9 mouse cellular contexts compared by ENCODE assay signal in the genomic region with DNA sequence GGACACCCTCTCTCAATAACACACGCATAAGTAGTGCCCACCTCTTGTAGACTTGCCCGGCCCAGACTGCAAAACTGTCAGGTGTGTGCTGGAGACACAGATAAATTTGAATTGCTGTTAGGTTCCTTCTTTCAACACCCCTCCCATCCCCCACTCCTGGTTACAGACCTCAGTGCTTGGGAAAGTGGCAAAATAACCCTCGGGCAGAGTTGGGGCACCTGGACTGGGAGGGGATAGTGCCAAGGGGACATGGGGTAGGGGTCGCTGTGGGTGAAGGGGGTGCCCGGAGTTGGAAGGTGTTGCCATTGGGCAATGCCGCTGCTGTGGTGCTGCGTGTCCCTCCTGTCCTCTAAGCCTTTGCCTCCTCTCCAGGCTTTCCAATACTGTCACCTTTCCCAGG. TPM values are rescaled to one million over a fixed set of nuclear protein-coding genes. Genes with fewer than 3 reads are reported as not detected.
DNase-seq lines count a peak whose midpoint lies in the region; ATAC-seq and TF ChIP-seq lines count a peak whose summit lies in the region.
"Had no signal": no experiment of that assay in that cellular context is flagged by ENCODE, and none has a peak within 500 bp of the region (broad histone marks: within the 10 kb centered on the region; RNA-seq: fewer than 3 reads in every experiment).

No protein-coding gene starts in this region.

- H3K4me1 ChIP-seq in liver, adult 2 months (ENCODE audit: control insufficient read depth, insufficient read depth, low read length) = peaks cover 6% of the 10 kb centered on the region; the same call in 1 of the 2 replicates
- peaks cover 12% of the 10 kb centered on the region for H3K4me1 ChIP-seq in forebrain, embryonic 12.5 days
- H3K4me1 ChIP-seq in intestine, postnatal 0 days (replicated peaks; ENCODE audit: control insufficient read depth, insufficient read depth, low read length) = peaks cover 11% of the 10 kb centered on the region
- H3K4me1 ChIP-seq in midbrain, embryonic 16.5 days (ENCODE audit: control insufficient read depth, insufficient read depth, low read length) = peaks cover 10% of the 10 kb centered on the region

- DNase-seq in liver, adult 2 months (ENCODE audit: extremely low read depth, low read depth, low spot score) = no peak
- DNase-seq in liver = no peak
- DNase-seq in right cerebral cortex, postnatal 4 days = no peak
- DNase-seq in thymus, adult 18-20 months = no peak

- no peak for TF ChIP-seq CTCF in liver, adult 2 months (IDR thresholded peaks at IDR 0.05; ENCODE audit: low read depth, low read length)
- TF ChIP-seq CTCF in intestine, postnatal 0 days (IDR thresholded peaks at IDR 0.05; ENCODE audit: low read depth) = no peak

- H3K27me3 ChIP-seq in liver, adult 2 months (ENCODE audit: control insufficient read depth, insufficient read depth, low read length) = no peaks in the 10 kb centered on the region
- H3K27me3 ChIP-seq in forebrain, embryonic 12.5 days = peaks cover 3% of the 10 kb centered on the region; the same call in 1 of the 2 replicates
- H3K27me3 ChIP-seq in intestine, postnatal 0 days (replicated peaks; ENCODE audit: control insufficient read depth, insufficient read depth, low read length) = no peaks in the 10 kb centered on the region
- H3K27me3 ChIP-seq in midbrain, embryonic 16.5 days (ENCODE audit: control insufficient read depth, insufficient read depth, low read depth, low read length) = no peaks in the 10 kb centered on the region

- peak overlapping the region; percentile 18; the same call in 1 of the 2 replicates for H3K4me3 ChIP-seq in liver, adult 2 months (ENCODE audit: insufficient read depth, low read depth, low read length)
- peak overlapping the region; percentile 59; the same call in 1 of the 2 replicates for H3K4me3 ChIP-seq in forebrain, embryonic 12.5 days (replicated peaks)
- H3K4me3 ChIP-seq in intestine, postnatal 0 days (ENCODE audit: low read depth, low read length) = peak overlapping the region; percentile 61
- H3K4me3 ChIP-seq in midbrain, embryonic 16.5 days (ENCODE audit: low read depth, low read length) = peak overlapping the region; percentile 74
- H3K4me3 ChIP-seq: myocyte had no signal

- no peaks in the 10 kb centered on the region for H3K36me3 ChIP-seq in liver, adult 2 months (ENCODE audit: control insufficient read depth, insufficient read depth, low read length)
- H3K36me3 ChIP-seq in forebrain, embryonic 12.5 days (replicated peaks) = no peaks in the 10 kb centered on the region
- H3K36me3 ChIP-seq in intestine, postnatal 0 days (ENCODE audit: control insufficient read depth, insufficient read depth) = no peaks in the 10 kb centered on the region
- H3K36me3 ChIP-seq in midbrain, embryonic 16.5 days (ENCODE audit: control insufficient read depth, insufficient read depth, low read length) = 0 out of 2 replicates have a peak, but pooled peaks cover 2% of the 10 kb centered on the region

- H3K9ac ChIP-seq in liver, adult 2 months (ENCODE audit: low read depth, low read length) = no peak overlapping the region
- 0 out of 2 replicates have a peak overlapping the region, but pooled peaks have one; percentile 84 for H3K9ac ChIP-seq in forebrain, embryonic 12.5 days
- 0 out of 2 replicates have a peak overlapping the region, but pooled peaks have one; percentile 51 for H3K9ac ChIP-seq in intestine, postnatal 0 days (ENCODE audit: low read depth, low read length)
- peak overlapping the region; percentile 92; the same call in 1 of the 2 replicates for H3K9ac ChIP-seq in midbrain, embryonic 16.5 days (ENCODE audit: low read depth, low read length)

- H3K4me2 ChIP-seq in forebrain, embryonic 12.5 days = peak overlapping the region; percentile 94
- H3K4me2 ChIP-seq in intestine, postnatal 0 days (replicated peaks; ENCODE audit: low read depth) = peak overlapping the region; percentile 98
- H3K4me2 ChIP-seq in midbrain, embryonic 16.5 days (ENCODE audit: low read length) = peak overlapping the region; percentile 77

- no peaks in the 10 kb centered on the region for H3K79me2 ChIP-seq in liver, adult 2 months (ENCODE audit: control insufficient read depth, insufficient read depth, low read length)

- H3K9me3 ChIP-seq in forebrain, embryonic 12.5 days = no peaks in the 10 kb centered on the region
- H3K9me3 ChIP-seq in intestine, postnatal 0 days (ENCODE audit: control insufficient read depth) = no peaks in the 10 kb centered on the region
- H3K9me3 ChIP-seq in midbrain, embryonic 16.5 days (replicated peaks; ENCODE audit: control insufficient read depth, low read length, poor library complexity, severe bottlenecking) = no peaks in the 10 kb centered on the region

- peak; percentile 41 for ATAC-seq in forebrain, embryonic 12.5 days (ENCODE audit: low FRiP score)
- no peak for ATAC-seq in intestine, postnatal 0 days
- peak; percentile 16 for ATAC-seq in midbrain, embryonic 16.5 days
- no peak for ATAC-seq in erythroblast, adult 5-6 weeks (replicated peaks; ENCODE audit: low FRiP score, poor library complexity, severe bottlenecking)

- H3K27ac ChIP-seq in liver, adult 2 months (replicated peaks; ENCODE audit: insufficient read depth, low read depth, low read length) = no peak overlapping the region
- no peak overlapping the region for H3K27ac ChIP-seq in forebrain, embryonic 12.5 days
- no peak overlapping the region for H3K27ac ChIP-seq in intestine, postnatal 0 days (ENCODE audit: low read depth, low read length)
- 0 out of 2 replicates have a peak overlapping the region, but pooled peaks have one; percentile 24 for H3K27ac ChIP-seq in midbrain, embryonic 16.5 days (ENCODE audit: low read length)

- TF ChIP-seq POLR2A in liver, adult 2 months (IDR thresholded peaks at IDR 0.05; ENCODE audit: extremely low read depth, insufficient read depth, low read length) = no peak

- 22% methylated on average over 7 of the region's 7 CpGs for WGBS in liver, adult 2 months
- WGBS in forebrain, embryonic 12.5 days = 19% methylated on average over 7 of the region's 7 CpGs
- WGBS in intestine, postnatal 0 days = 27% methylated on average over 7 of the region's 7 CpGs
- 14% methylated on average over 7 of the region's 7 CpGs for WGBS in midbrain, embryonic 16.5 days

RNA-seq across cellular contexts. Expression of a gene that starts 43.9 kb away (rescaled TPM):
- 1.5 and 4.2 TPM in 2 replicates for total RNA-seq in liver, adult 2 months (2014; rRNA removed)
- 1.1 and 1.4 TPM in 2 replicates for polyA plus RNA-seq in liver, adult 2 months (2012; rRNA removed)
- 8.1 and 9.1 TPM in 2 replicates for polyA plus RNA-seq in forebrain, embryonic 12.5 days (2016; fragmentation: Nextera tagmentation; extraction: Ambion mirVana)
- polyA plus RNA-seq in intestine, postnatal 0 days (2015; fragmentation: Nextera tagmentation; extraction: Ambion mirVana) = 0.89 and 1.2 TPM in 2 replicates
- 24.9 and 26.5 TPM in 2 replicates for polyA plus RNA-seq in midbrain, embryonic 16.5 days (2015; fragmentation: Nextera tagmentation; extraction: Ambion mirVana)
- total RNA-seq in erythroblast, adult 5-6 weeks (2015; ENCODE audit: low replicate concordance) = not detected in 2 replicates
- total RNA-seq in erythroblast, adult 5-6 weeks (2017; ENCODE audit: low replicate concordance) = not detected in 2 replicates

Comparison
In these comparisons a context has a peak if more than half of its experiments do, and no peak if none do; other contexts are left out.
1. H3K4me3 ChIP-seq: peak in every context shown above with its lines; median percentile 74 in midbrain, embryonic 16.5 days; 61 in intestine, postnatal 0 days; 59 in forebrain, embryonic 12.5 days; 18 in liver, adult 2 months.
2. ATAC-seq: peak in forebrain, embryonic 12.5 days (single experiment) and midbrain, embryonic 16.5 days (single experiment); none in intestine, postnatal 0 days (single experiment) and erythroblast, adult 5-6 weeks (single experiment).
3. Peak in every context shown above with its lines, with median percentiles within 50 percentile points of each other: H3K4me2 ChIP-seq.